Mouse (Mus musculus) forelimb bud, embryonic 11.5 days (tissue): ENCODE measurements around the gene Hsh2d.

Experiments used
- DNase-seq: peaks from one replicate; pipeline ENCODE4 v3.0.0-alpha.2; 2012; ENCODE audit warnings: low read depth, low spot score

Hsh2d gene

GRCm38 (mm10) chr8:72187793-72188331 is 1.6 kb upstream of the Hsh2d start:
- no peak for DNase-seq

GRCm38 (mm10) chr8:72190215-72190539 is 739 bp downstream of the Hsh2d start:
- no peak for DNase-seq

DNA sequence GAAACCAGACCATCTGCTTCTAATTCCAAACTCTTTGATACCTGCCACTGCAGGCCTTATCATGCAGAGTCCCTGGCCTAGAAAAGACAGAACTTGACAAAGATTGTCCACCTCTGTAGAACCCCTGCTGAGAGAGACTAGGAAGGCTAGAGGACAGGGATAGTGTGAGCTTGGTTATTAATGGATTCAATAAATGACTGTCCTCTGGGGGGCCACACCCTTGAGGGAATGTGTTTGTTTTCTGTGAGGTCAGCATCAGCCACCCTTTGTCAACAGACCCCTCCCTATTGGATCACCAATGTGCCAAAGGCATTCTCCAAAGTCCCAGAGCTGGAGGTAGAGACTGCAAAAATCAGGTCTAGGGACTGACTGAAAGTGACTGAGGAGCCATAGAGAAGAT is 2.6 kb downstream of the Hsh2d start:
- DNase-seq, result no peak

GRCm38 (mm10) chr8:72197997-72198396 is 8.6 kb downstream of the Hsh2d start:
- DNase-seq, result no peak

DNA sequence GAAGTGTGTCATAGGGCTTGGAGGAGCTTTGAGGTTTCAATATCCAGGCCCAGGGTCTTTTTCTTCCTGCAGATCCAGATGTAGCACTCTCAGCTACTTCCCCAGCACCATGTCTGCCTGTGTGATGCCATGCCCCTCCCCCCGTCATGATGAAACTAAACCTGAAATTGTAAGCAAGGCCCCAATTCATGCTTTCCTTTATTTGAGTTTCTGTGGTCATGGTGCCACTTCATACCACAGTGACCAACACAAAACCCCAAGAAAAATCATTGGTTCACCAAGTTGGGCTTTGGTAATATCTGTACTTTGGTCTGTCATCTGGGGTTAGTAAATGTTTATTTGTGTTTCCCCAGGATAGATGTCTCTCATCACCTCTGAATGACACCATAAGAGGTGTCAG is 19.1 kb downstream of the Hsh2d start:
- DNase-seq, result no peak

GRCm38 (mm10) chr8:72210222-72210621 is 20.8 kb downstream of the Hsh2d start:
- DNase-seq, result no peak

DNA sequence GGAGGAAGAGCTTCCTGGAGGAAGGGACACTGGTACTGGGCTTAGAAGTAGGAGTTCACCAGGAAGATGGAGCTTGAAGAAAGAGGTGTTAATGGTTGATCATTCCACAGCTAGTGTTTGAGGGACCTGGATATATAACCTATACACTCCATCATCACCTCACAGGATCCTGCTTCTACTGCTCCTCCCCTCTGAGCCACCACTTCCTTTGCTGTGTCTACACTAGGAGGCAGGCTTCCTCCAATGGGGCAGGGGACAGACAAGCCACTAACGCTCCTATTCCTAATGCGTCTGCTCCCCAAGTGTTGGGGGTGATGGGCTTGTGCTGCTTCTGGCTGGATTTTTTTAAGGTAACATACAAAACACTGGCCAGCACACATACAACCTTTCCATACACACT is 21.3 kb downstream of the Hsh2d start:
- DNase-seq, result no peak

GRCm38 (mm10) chr8:72211846-72212245 is 22.4 kb downstream of the Hsh2d start:
- DNase-seq, result no peak

DNA sequence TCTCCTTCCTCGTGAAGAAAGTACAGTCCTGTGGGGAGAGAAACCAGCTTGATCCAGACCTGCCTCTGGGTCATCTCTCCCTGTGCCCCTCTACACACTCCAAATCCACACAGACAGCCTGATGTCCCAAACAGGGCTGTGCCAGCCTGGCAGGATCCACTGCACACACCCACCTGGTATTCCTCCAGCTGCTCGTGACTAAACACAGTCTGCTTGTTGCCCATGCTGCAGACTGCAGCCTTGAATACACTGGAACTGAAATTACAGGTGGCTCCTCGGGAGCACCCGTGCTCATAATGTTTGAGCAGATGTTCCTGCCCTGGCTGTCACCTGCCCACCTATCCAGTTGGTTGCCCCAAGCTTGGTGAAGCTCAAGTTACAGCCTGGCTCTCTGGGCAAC is 23.3 kb downstream of the Hsh2d start, which contains the start of gene Cib3:
TSS of gene Cib3 (minus strand) at position 87 of the 400 bp plus-strand sequence.
- no peak for DNase-seq

- no peak for DNase-seq
Observed at GRCm38 (mm10) chr8:72213536-72213935, 24.1 kb downstream of the Hsh2d start, which contains the start of gene Gm11034. Gene Gm11034 (minus strand): TSS chr8:72213636.

- DNase-seq, result peak; percentile 11
Observed at GRCm38 (mm10) chr8:72215060-72215459, 25.6 kb downstream of the Hsh2d start.

DNA sequence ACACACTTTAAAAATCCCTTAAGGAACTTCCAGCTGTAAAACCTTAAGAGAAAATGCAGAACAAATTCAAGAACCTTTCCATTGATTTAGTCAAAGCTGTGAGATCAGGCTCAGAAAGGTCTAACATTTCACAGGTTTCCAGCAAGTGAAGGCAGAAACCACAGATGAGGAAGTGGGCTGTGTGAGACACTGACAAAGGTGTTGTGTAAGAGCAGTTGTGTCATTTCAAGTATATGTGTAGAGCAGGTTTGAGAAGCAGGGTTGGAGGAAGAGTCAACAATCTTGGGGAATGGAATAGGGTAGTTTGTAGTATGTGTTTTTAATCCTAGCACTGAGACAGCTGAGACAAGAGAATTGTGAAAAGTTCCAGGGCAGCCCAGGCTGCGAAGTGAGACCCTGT is 26.4 kb downstream of the Hsh2d start:
- DNase-seq, result no peak

DNA sequence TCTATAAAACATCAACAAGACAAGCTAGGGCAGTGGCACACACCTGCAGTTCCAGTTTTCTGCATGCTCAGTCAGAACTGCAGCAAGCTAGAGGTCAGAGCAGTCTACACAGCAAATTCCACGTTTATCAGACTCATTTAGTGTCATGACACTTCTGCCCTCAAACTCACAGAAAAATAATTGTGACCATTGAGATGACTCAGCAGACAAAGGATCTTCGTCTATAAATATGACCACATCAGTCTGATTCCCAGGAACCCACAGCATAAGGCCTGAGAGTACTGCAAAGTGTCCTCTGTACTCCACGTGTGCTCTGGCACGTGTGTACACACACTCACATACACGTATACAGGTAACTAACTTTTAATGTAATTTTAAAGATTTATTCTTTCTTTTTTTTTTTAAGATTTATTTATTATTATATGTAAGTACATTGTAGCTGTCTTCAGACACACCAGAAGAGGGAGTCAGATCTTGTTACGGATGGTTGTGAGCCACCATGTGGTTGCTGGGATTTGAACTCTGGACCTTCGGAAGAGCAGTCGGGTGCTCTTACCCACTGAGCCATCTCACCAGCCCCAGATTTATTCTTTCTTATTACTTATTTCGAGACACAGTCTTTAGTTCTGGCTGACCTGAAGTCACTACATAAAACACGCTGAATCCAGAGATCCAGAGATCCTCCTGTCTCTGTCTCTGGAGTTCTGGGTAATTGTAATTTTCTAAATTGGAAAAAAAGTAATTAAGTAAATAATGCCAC is 29.5 kb downstream of the Hsh2d start:
- no peak for DNase-seq

DNA sequence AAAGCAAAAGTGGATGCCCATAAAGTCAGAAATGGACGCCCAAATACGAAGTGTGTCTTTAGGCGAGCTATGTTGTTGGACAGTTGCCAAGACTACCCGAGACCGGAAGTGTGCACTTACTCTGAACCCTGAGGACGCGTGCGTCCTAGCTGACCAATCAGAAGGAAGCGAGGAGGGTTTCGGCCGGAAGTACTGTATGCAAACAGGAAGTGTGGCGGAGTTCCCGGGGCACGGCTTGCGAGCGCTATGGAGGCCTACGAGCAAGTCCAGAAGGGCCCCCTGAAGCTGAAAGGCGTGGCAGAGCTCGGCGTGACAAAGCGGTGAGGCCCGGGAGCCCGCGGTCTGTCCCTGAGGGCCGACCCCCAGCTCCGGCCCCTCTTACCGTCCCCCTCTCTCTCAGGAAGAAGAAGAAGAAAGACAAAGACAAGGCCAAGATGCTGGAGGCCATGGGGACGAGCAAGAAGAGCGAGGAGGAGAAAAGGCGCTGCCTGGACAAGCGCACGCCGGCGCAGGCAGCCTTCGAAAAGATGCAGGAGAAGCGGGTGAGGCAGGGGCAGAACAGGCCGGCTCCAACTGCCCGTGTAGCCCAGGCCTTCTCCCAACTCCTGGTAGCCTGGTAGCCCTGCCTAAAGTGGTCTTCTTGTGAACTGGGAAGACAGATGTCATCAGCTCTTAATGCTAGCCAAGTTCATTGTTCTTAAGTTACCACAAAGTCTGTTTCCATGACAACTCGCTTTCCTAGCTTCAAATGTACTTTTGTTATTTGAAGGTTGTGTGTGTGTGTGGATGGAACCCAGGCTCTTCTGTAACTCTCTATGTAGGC is 30.3 kb downstream of the Hsh2d start, which contains the start of gene Fam32a:
TSS of gene Fam32a (plus strand) at position 190 of the 823 bp plus-strand sequence.
- peak; percentile 99 for DNase-seq

DNA sequence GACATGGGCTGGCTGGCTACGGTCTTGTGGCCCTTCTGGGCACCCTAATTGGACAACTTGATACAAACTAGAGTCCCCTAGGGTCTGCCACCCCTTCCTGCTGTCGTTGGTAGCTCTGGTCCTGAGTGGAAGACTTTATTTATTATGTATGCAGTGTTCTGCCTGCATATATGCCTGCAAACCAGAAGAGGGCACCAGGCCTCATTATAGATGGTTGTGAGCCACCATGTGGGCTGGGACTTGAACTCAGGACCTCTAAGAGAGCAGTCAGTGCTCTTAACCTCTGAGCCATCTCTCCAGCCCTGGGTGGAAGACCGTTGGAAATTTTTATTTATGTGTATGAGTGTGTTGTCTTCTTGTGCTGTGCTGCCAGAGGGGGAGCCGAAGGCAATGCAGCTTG is 31.3 kb downstream of the Hsh2d start:
- DNase-seq, result no peak

- no peak for DNase-seq
Observed at GRCm38 (mm10) chr8:72222656-72223055, 33.2 kb downstream of the Hsh2d start.

DNA sequence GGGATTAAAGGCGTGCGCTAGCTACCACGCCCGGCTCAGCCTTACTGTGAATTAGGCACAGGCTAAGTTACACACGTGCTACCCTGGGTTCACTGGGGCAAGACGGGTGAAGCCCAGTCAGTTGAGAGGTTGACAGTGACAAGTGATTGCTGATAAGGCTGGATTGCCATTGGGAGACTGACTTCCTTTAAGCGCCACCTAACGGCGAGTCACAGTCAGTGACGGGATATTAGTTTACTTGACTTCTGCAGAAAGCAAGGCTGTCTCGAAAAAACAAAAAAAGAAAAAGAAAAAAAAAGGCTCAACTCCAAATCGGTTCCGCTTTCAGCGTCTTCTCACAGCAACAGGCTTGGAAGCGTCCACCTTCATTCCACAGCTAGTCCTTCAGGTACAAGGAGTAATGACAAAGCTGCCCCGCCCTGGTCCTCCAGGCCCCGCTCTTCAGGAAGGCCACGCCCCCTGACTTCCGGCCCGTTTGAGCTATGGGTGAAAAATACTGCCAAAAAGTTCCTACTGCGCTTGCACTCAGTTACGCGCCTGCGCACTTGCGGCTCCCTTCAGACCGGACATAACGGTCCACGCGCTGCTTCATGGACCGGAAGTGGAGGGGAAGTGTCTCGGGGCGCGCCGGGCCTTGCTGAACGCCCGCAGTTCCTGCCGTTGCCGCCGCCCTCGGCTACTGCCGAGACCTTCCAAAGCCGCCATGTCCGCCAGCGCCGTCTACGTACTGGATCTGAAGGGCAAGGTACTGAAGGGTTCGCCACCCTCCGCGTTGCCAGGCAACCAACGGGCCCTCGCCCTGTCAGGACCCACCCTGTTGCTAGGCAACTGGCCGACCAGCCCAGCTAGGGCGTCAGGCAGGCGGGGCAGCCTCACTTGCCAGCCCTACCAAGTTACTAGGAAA is 50.3 kb downstream of the Hsh2d start, which contains the start of gene Ap1m1:
TSS of gene Ap1m1 (plus strand) at position 520 of the 904 bp plus-strand sequence.
- peak; percentile 99 for DNase-seq

- no peak for DNase-seq
Observed at GRCm38 (mm10) chr8:72240403-72240763, 50.9 kb downstream of the Hsh2d start.

DNA sequence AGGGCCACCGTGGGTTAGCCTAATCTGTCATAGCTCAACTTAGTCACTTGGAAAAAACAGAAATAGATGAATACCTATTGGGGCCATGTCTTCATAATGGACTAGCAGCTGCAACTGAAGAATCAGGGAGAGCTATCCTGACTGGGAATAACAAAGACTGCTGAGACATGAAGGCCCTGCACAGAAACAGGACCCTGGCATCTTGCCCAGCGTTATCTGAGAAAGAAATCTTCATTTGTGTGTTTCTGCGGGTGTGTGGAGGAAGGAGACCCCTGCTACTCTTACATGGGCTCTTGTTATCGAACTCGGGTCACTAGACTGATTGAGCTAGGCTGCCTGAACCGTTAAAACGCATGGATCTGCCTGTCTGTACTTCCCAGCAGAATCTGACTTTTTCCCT is 51.5 kb downstream of the Hsh2d start:
- no peak for DNase-seq

GRCm38 (mm10) chr8:72242226-72242625 is 52.8 kb downstream of the Hsh2d start:
- DNase-seq, result no peak

- DNase-seq, result no peak
Observed at GRCm38 (mm10) chr8:72244610-72245009, 55.2 kb downstream of the Hsh2d start.
